Mouse (Mus musculus) brain, embryonic 14.5 days (tissue): ENCODE measurements around the gene Crtc1. TPM values are rescaled to one million over a fixed set of nuclear protein-coding genes. Genes with fewer than 3 reads are reported as not detected.

ENCODE experiments used
- DNase-seq: peaks from one replicate; pipeline ENCODE4 v3.0.0-alpha.2; 2011; ENCODE audit warnings: low read depth
- CTCF ChIP-seq: fragments of 200-500 bp; IDR thresholded peaks from 2 replicates; pipeline ENCODE4 v1.5.1; 2012; ENCODE audit warnings: inconsistent platforms, mild to moderate bottlenecking, moderate library complexity, borderline replicate concordance; ENCODE audit not compliant: insufficient read depth, insufficient read length; ENCODE audit errors: extremely low read depth
- POLR2A ChIP-seq: fragments of 200-500 bp; IDR thresholded peaks from 2 replicates; pipeline ENCODE4 v1.6.1; 2012; ENCODE audit warnings: mild to moderate bottlenecking, inconsistent platforms, borderline replicate concordance; ENCODE audit not compliant: poor library complexity, insufficient read depth, insufficient read length, severe bottlenecking; ENCODE audit errors: extremely low read depth
- polyA plus RNA-seq: library from polyadenylated mRNA; depleted of rRNA; stranded (reverse); fragments of >200 nt; gene quantifications from 2 replicates; pipeline ENCODE4 v1.2.3, GENCODE M21; 2012

Gene Crtc1
- polyA plus RNA-seq, 1 experiment = 77.0 TPM

DNA sequence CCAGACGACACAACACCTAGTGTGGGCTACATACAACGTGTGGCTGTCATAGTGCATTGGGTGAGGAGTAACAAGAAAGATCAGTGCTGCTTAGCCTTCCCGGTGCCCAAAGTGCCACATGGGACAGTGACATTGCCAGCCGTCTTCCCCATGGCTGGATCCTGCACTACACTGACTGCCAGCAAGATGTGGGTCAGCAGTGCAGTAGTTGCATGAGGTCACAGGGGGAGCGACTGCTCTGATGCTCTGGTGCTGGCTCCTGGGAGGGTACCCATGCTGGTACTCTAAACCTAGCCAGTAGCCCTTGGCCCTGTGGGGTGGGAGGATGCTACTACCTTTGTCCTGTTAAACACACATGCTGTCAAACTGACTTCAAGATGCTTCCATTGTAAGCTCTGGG lies 20.8 kb upstream of the Crtc1 start:
- DNase-seq = no peak
- TF ChIP-seq POLR2A (no peak), CTCF (no peak)

DNA sequence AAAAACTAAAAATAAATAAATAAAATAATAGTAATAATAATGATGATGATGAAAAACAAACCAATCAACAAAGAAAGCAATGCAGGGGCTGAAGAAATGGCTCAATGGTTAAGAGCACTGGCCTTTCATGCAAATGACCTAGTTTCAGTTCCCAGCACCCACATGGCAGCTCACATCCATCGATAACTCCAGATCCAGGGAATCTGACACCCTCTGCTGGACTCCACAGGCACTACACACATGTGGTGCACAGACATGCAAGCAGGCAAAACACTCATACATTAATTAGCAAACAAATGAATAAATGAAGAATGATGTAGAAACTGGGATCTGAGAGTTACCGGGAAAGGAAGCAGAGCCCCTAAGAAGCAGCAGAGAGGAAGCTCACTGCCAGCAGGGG lies 20.3 kb upstream of the Crtc1 start:
- TF ChIP-seq POLR2A (no peak), CTCF (no peak)
- no peak for DNase-seq

DNA sequence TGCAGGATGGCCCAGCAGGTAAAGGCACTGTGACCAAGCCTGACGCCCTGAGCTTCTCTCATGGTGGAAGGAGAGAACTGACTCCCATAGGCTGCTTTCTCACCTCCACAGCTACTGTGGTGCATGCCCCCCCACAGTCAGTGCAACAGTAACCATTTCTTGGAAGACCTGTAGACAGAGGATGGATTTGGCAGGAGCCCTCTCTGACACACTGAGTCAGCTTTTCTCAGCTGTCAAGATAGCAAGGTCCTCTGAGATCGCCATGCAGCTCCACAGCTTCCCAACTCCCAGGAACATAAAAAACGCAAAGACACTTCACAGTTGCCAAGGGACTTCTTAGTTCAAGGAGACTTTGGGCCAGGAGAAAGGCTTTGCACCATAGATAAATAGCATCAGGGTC lies 19.1 kb upstream of the Crtc1 start:
- TF ChIP-seq POLR2A = no peak
- no peak for TF ChIP-seq CTCF
- DNase-seq = no peak

DNA sequence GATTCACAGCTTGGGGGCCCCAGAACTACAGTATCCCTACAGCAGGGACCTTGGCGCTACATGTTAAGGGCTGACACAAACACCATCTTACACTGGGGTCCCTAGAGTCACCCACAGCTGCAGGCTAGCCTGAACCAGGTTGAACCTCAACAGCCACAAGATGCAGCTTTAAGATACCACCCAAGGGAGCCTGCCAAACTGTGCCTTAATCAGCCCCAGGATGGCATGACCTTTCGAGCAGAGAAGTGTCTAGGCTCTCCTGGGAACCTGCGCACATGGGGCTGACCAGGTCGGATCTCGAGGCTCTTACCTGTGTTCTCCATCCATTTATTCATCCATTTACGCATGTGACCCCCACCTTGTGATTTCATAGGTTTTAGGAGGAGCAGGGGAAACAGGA lies 18.5 kb upstream of the Crtc1 start:
- no peak for DNase-seq
- TF ChIP-seq POLR2A (no peak), CTCF (no peak)

DNA sequence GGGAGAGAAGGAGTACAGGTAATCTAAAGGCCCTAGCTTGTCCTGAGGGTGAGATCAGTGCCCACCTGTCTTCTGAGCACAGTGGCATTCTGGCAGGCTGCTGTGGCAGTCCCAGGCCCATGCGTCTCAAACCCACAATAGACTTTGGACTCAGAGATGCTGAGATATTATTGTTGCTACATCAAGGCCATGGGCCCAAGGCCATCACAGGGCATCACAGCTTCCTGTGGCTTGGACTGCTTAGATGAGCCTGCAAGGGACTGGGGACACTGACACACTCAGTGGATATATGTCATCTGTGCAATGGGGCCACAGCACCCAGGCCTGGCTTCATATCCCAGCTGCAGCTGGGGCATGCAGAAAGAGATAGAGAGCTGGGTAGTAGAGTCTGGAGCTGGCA lies 17.6 kb upstream of the Crtc1 start:
- TF ChIP-seq POLR2A (no peak), CTCF (no peak)
- DNase-seq = no peak

DNA sequence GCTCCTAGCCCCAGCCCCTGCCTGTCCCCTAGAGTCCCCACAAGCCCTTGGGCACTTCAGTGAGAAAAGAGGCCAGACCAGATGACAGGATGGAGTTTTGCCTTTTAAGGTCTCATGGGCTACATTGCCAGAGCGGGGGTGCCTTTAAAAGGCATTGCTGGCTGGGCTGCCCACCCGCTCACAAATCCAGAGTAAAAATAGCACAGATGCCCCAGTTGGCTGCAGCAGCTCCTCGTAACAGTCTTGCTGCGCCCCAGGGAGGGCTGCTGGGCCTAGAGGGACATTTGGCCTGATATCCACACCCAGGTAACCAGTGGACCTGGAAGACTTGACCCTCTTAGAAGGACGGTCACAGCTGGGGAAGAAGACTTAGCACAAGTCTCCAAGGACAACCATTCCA lies 14.5 kb upstream of the Crtc1 start:
- TF ChIP-seq CTCF = no peak
- no peak for TF ChIP-seq POLR2A
- no peak for DNase-seq

DNA sequence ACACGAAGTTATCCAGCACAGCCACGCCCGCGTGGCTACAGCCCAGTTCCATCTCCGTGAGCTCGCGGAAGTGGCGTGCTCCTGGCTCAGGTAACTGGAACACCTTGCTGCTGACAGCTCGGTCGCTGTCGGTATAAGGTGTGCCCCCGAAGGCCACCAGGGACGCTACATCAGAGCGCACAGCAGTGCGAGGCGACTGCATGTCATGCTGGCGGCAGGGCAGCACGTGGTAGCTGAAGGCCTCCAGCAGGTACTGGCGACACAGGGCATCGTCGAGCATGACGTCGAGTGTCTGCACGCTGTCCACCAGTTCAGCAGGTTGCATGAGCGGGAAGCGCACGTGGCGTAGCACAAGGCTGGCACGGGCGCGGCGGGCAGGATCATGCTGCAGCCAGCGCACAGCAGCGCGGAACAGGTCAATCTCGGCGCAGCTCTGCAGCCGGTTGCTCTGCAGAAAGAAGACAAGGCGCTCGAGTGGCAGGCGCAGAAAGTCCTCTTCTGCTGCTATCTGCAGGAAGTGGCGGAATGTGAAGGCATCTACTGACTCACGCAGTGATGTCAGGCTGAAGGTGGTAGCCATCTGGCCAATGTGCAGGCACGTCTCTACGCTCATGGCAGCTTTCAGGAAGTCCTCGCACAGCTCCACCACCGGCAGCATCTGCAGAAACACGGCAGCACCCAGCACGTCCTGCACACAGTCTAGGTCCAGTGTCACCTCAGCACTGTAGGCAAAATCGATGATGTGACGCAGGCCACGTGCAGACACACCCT lies 13.0 kb upstream of the Crtc1 start:
- TF ChIP-seq POLR2A (no peak), CTCF (no peak)
- DNase-seq = peak; percentile 6

DNA sequence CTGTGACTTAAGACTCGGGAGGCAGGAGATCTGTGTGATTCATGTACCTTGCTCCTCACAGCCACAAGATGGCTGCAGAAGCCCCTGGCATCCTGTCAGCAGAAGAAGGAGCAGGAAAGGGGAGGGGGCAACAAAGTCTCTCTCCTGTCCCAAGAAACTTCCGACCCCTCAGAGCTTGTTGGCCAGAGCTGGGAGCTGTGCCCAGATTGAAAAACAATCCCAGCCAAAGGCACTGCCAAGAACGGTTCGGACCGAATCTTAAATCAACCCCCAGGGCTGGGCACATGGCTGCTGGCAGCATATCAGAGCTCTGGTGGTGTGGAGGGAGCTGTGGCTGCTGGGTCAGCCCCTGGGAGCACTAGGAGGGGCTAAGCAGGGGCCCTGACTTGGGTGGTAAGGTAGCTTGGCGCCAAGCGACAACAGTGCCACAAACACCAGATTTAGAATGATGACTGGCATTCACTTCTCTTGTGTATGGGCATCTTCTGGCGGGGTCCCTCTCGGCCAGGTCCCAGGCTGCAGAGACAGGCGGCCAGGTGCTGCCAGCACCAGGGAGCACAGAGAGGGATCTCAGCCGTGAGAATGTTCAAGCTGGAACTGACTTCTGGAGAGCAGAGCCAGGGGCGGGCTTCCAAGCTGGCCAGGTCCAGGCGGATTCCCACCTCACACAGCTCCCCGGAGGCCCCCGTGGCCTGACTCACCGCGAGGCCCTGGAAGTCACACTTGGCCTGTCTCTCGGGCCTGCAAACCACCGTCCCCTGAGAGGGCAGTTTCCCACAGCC lies 8.5 kb upstream of the Crtc1 start:
- peak; percentile 65 for DNase-seq
- no peak for TF ChIP-seq CTCF
- no peak for TF ChIP-seq POLR2A

DNA sequence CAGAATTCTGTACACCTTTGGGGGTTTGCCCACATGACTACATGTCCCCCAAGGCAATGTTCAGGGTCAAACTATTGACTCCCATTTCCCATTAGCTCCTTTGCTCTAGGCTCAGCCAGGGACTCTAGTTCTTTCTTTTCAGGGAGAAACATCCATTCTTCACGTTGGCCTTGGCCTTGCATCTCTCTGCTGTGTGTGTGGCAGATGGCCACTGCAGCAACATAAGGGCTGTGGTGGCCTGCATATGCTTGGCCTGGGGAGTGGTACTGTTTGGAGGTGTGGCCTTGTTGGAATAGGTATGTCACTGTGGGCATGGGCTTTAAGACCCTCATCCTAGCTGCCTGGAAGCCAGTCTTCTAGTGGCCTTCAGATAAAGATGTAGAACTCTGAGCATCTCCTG lies 6.6 kb upstream of the Crtc1 start:
- no peak for DNase-seq
- TF ChIP-seq POLR2A = no peak
- no peak for TF ChIP-seq CTCF

DNA sequence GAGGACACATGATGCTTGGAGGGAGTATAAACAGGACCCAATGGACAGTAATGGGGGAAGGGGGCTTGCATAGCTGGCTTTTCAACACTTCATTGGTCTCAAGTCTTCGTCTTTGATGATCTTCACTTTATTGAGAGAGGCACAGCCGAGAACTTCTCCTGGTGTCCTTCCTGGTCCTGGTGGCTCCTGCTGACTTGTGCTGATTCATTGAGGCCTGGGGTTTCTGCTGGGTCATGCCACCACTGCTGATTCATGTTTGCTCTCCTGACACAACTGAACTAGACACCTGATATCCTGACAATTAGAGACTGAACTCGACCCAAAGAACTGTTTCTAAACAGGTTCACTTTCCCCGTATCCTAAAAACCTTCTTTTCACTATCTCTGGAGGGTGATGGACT lies 3.9 kb upstream of the Crtc1 start:
- no peak for DNase-seq
- TF ChIP-seq POLR2A = no peak
- TF ChIP-seq CTCF = no peak

DNA sequence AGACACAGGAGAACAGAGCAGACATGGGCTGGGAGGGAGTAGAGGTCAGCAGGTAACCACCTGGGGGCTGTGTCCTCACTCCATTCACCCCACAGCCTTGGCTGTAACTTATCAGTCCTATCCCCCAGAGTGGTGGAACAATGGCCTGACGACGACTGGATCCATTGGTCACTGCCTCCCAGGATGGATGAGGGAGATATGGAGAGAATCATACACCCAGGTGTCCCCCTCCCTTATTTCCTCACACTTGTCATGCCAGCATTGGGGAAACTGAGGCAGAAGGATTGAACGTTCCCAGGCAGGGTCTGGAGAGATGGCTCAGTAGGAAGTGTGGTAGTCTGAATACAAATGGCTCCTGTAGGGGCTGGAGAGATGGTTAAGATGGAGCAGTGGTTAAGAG lies 2.2 kb upstream of the Crtc1 start:
- DNase-seq = no peak
- TF ChIP-seq CTCF (no peak), POLR2A (no peak)

DNA sequence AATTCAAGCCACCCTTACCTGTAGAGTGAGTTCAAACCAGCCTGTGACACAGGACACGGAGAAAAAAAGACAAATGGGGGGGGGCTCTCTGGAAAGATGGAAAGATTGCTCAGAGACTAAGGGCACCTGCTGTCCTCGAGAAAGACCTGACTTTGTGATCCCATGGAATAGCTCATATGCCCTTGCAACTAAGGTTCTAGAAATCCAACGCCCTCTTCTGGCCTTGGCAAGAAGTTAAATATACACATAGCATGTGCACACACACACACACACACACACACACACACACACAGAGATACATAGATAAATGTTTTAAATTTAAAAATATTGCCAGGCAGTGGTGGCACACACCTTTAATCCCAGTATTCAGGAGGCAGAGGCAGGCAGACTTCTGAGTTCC lies 867 bp upstream of the Crtc1 start:
- no peak for TF ChIP-seq CTCF
- no peak for TF ChIP-seq POLR2A
- DNase-seq = no peak

DNA sequence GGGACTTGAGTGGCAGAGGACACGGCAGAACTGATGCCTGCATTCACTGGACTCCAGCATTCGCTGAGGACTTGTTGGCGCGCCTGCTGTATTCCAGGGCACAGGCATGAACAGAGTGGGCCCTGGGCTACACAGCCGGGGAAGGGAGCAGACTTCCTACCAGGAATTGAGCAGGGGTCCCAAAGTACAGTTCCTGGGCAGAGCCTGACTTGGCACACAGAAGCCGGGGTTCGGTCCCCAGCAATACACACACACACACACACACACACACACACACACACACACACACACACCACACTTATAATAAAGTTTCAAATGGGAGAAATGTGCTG lies 435 bp upstream of the Crtc1 start:
- DNase-seq = no peak

DNA sequence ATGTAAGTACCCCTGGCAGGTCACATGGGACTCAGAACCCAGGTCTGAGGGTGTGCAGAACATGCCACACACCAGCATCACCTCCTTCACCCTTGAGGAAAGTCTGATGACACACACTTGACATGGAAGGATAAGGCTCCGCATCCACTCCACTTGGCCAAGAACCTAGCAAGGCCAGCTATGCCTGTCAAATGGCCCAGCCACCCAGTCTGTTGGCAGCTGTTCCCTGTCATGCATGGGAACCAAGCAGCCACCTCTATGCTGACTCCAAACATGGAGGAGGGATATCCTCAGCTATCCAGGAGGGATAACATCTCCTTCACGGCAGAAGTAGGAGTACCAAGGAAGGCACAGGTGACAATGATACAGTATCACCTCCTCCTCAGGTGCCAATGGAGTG lies 956 bp downstream of the Crtc1 start:
- no peak for DNase-seq
- TF ChIP-seq CTCF = no peak
- no peak for TF ChIP-seq POLR2A

More for the DNA sequence above, 435 bp upstream of the Crtc1 start:
- TF ChIP-seq CTCF (no peak), POLR2A (no peak)
